Mouse (Mus musculus): ENCODE data around the gene Rasal2. TPM values are rescaled to one million over a fixed set of nuclear protein-coding genes. Genes with fewer than 3 reads are reported as not detected.

Rasal2 gene
- polyA plus RNA-seq, 2 experiments: 0.58 to 1.1 TPM

DNA sequence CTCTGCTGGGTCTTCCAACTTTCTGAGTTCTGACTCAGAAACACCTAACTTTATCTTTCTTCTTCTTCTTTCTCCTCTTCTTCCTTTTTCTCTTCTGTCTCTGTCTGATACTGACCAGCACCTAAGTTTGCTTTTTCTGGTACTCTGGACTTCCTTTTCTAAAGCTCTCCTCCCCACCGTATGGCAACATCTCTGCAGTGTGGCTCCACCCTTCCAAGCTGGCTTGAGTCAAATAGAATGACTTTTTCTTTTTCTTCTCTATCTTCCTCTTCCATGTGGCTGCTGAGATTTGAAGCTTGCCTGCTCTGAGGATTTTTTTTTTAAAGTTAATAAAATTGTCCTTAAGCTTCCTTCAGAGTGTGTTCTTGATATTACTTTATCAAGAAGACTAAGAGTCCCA is 115.3 kb downstream of the Rasal2 start:
- Histone ChIP-seq H3K27me3 (ENCODE audit: control insufficient read depth, insufficient read depth, low read length) (no peaks in the 10 kb centered on the region), H3K36me3 (replicated peaks; ENCODE audit: control insufficient read depth, insufficient read depth, low read depth) (no peaks in the 10 kb centered on the region), H3K4me2 (ENCODE audit: low read depth) (no peak overlapping the region), H3K27ac (no peak overlapping the region), H3K4me3 (ENCODE audit: insufficient read depth in 1 of 2, low read depth in 2 of 2, low read length in 2 of 2) (no peak overlapping the region), H3K9ac (replicated peaks) (no peak overlapping the region), H3K9me3 (ENCODE audit: control insufficient read depth, low read length) (no peaks in the 10 kb centered on the region), H3K4me1 (replicated peaks; ENCODE audit: control insufficient read depth in 2 of 2, insufficient read depth in 2 of 2, low read length in 1 of 2) (no peaks in the 10 kb centered on the region)
- no peak for TF ChIP-seq CTCF (IDR thresholded peaks at IDR 0.05; ENCODE audit: low read depth)
- TF ChIP-seq EP300 (IDR thresholded peaks at IDR 0.05; ENCODE audit: low read depth): no peak
- no peak for DNase-seq (ENCODE audit: low read depth in 3 of 3, low spot score in 3 of 3)
- WGBS (ENCODE audit: insufficient replicate concordance): 11% methylated on average over 1 of the region's 1 CpGs
- ATAC-seq (ENCODE audit: insufficient read depth): no peak

DNA sequence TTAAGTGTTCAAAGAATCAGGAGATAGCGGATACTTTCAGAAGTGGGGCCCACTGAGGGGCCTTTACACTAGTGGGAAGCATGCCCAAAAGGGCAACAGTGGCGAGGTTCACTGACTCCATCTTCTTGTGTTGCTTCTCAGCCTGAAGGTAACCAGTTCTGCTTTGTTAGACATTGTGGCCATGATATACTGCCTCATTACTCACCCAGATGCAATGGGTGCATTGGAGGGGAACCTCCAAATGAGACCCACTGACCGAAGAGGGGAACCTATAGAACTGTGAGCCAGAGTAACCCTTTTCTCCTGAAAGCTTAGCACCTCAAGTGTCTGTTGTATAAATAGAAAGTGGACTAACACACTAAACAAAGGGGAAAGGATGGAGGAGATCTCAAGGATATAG is 116.5 kb downstream of the Rasal2 start:
- Histone ChIP-seq H3K4me1 (replicated peaks; ENCODE audit: control insufficient read depth in 2 of 2, insufficient read depth in 2 of 2, low read length in 1 of 2) (no peaks in the 10 kb centered on the region), H3K9ac (replicated peaks) (no peak overlapping the region), H3K36me3 (replicated peaks; ENCODE audit: control insufficient read depth, insufficient read depth, low read depth) (no peaks in the 10 kb centered on the region), H3K27ac (no peak overlapping the region), H3K9me3 (ENCODE audit: control insufficient read depth, low read length) (no peaks in the 10 kb centered on the region), H3K4me2 (ENCODE audit: low read depth) (no peak overlapping the region), H3K4me3 (ENCODE audit: insufficient read depth in 1 of 2, low read depth in 2 of 2, low read length in 2 of 2) (no peak overlapping the region), H3K27me3 (ENCODE audit: control insufficient read depth, insufficient read depth, low read length) (no peaks in the 10 kb centered on the region)
- no peak for TF ChIP-seq EP300 (IDR thresholded peaks at IDR 0.05; ENCODE audit: low read depth)
- no peak for TF ChIP-seq CTCF (IDR thresholded peaks at IDR 0.05; ENCODE audit: low read depth)
- no peak for ATAC-seq (ENCODE audit: insufficient read depth)
- 71% methylated on average over 3 of the region's 3 CpGs for WGBS (ENCODE audit: insufficient replicate concordance)
- no peak for DNase-seq (ENCODE audit: low read depth in 3 of 3, low spot score in 3 of 3)

DNA sequence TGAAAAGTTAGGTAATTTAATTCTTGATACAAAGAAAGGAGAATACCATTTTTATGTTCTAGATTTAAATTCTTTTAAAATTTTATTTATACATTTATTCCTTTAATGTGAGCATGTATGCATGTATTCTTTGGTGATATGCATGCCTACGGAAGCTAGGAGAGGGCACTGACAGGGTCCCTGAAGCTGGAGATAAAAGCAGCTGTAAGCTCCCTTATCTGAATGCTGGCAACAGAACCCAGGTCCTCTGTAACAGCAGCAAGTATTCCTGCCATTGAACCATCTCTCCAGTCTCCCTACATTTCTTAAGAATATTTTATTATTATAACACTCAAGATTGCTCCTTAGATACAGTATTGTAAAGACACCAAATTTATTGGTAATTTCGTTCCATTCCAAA is 122.2 kb downstream of the Rasal2 start:
- Histone ChIP-seq H3K4me3 (ENCODE audit: insufficient read depth in 1 of 2, low read depth in 2 of 2, low read length in 2 of 2) (no peak overlapping the region), H3K4me2 (ENCODE audit: low read depth) (no peak overlapping the region), H3K36me3 (replicated peaks; ENCODE audit: control insufficient read depth, insufficient read depth, low read depth) (no peaks in the 10 kb centered on the region), H3K9ac (replicated peaks) (no peak overlapping the region), H3K27me3 (ENCODE audit: control insufficient read depth, insufficient read depth, low read length) (no peaks in the 10 kb centered on the region), H3K27ac (no peak overlapping the region), H3K4me1 (replicated peaks; ENCODE audit: control insufficient read depth in 2 of 2, insufficient read depth in 2 of 2, low read length in 1 of 2) (no peaks in the 10 kb centered on the region), H3K9me3 (ENCODE audit: control insufficient read depth, low read length) (no peaks in the 10 kb centered on the region)
- TF ChIP-seq EP300 (IDR thresholded peaks at IDR 0.05; ENCODE audit: low read depth) (0 out of 2 replicates have a peak, but pooled peaks have one; percentile 12), CTCF (IDR thresholded peaks at IDR 0.05; ENCODE audit: low read depth) (no peak)
- DNase-seq (ENCODE audit: low read depth in 3 of 3, low spot score in 3 of 3) (no peak), ATAC-seq (ENCODE audit: insufficient read depth) (no peak)
- 30% methylated on average over 2 of the region's 2 CpGs for WGBS (ENCODE audit: insufficient replicate concordance)

DNA sequence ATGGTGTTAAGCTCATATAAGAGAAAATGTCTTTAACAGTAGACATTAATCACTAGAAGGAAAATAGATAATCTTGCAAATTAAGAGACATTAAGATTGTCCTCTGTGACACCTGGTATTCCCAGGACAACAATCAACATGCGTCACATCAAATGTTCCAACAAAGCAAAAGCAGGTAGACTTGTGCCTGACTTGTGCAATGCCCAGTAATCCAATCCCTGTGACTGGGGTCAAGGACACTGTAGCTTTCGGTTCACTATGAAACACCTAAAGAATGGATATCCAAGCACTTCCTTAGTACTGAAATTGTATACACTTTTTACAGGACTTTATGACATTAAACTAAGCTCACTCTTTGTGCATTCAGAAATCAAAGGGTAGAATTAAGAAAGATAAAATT is 123.1 kb downstream of the Rasal2 start:
- ATAC-seq (ENCODE audit: insufficient read depth): no peak
- no peak overlapping the region for H3K4me3 ChIP-seq (ENCODE audit: insufficient read depth in 1 of 2, low read depth in 2 of 2, low read length in 2 of 2)
- TF ChIP-seq EP300 (IDR thresholded peaks at IDR 0.05; ENCODE audit: low read depth) (no peak), CTCF (IDR thresholded peaks at IDR 0.05; ENCODE audit: low read depth) (no peak)
- H3K4me1 ChIP-seq (replicated peaks; ENCODE audit: control insufficient read depth in 2 of 2, insufficient read depth in 2 of 2, low read length in 1 of 2): no peaks in the 10 kb centered on the region
- DNase-seq (ENCODE audit: low read depth in 3 of 3, low spot score in 3 of 3): no peak
- WGBS (ENCODE audit: insufficient replicate concordance): 71% methylated on average over 2 of the region's 2 CpGs
- H3K36me3 ChIP-seq (replicated peaks; ENCODE audit: control insufficient read depth, insufficient read depth, low read depth): no peaks in the 10 kb centered on the region
- no peaks in the 10 kb centered on the region for H3K27me3 ChIP-seq (ENCODE audit: control insufficient read depth, insufficient read depth, low read length)
- H3K27ac ChIP-seq: no peak overlapping the region
- no peaks in the 10 kb centered on the region for H3K9me3 ChIP-seq (ENCODE audit: control insufficient read depth, low read length)
- H3K4me2 ChIP-seq (ENCODE audit: low read depth): no peak overlapping the region
- no peak overlapping the region for H3K9ac ChIP-seq (replicated peaks)

DNA sequence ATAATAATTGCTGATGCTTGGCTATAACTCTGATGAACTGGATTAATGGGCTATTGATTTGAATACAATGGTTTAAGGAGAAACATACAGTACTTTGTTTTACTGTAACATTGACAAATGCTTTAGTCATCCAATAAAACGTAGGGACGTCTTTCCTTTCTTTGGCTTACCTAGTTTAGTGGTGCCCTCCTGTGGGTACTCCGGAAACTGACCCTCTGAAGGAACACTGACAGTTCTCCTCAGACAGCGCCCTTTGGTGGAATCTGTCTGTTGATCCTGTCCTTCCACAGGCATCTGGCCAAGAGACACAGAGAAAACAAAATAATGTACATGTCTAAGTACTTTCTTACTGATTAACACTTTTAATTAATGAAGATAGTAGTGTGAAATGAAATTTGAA is 125.8 kb downstream of the Rasal2 start:
- Histone ChIP-seq H3K4me2 (ENCODE audit: low read depth) (no peak overlapping the region), H3K27ac (no peak overlapping the region), H3K4me3 (ENCODE audit: insufficient read depth in 1 of 2, low read depth in 2 of 2, low read length in 2 of 2) (no peak overlapping the region), H3K27me3 (ENCODE audit: control insufficient read depth, insufficient read depth, low read length) (no peaks in the 10 kb centered on the region), H3K9me3 (ENCODE audit: control insufficient read depth, low read length) (no peaks in the 10 kb centered on the region), H3K36me3 (replicated peaks; ENCODE audit: control insufficient read depth, insufficient read depth, low read depth) (no peaks in the 10 kb centered on the region), H3K4me1 (replicated peaks; ENCODE audit: control insufficient read depth in 2 of 2, insufficient read depth in 2 of 2, low read length in 1 of 2) (no peaks in the 10 kb centered on the region), H3K9ac (replicated peaks) (no peak overlapping the region)
- no peak for DNase-seq (ENCODE audit: low read depth in 3 of 3, low spot score in 3 of 3)
- WGBS (ENCODE audit: insufficient replicate concordance): 12% methylated on average over 4 of the region's 4 CpGs
- TF ChIP-seq EP300 (IDR thresholded peaks at IDR 0.05; ENCODE audit: low read depth) (no peak), CTCF (IDR thresholded peaks at IDR 0.05; ENCODE audit: low read depth) (peak; percentile 43)
- ATAC-seq (ENCODE audit: insufficient read depth): no peak
